Mouse (Mus musculus) MEL (cell line): Measurements from ENCODE around the gene Cdk1. TPM values are rescaled to one million over a fixed set of nuclear protein-coding genes. Genes with fewer than 3 reads are reported as not detected.

Experiments
- DNase-seq: peaks from one replicate; pipeline ENCODE4 v3.0.0; 2011; ENCODE audit warnings: low read depth, low spot score
- H3K27ac ChIP-seq: 2 replicates; pipeline ENCODE4 v1.5.1; 2012; ENCODE audit warnings: low read depth, mild to moderate bottlenecking, control low read depth, low read length, moderate library complexity; ENCODE audit not compliant: control insufficient read depth
- H3K27me3 ChIP-seq, 2 experiments: fragments of 150-350 bp in 1 of 2; sonication (generic) in 1 of 2; 2 replicates each; pipeline ENCODE4 v1.6.1; 2012; ENCODE audit warnings: low read length in 2 of 2, mild to moderate bottlenecking in 2 of 2, improper control_type of control experiment in 1 of 2, moderate library complexity in 1 of 2; ENCODE audit not compliant: insufficient read depth in 2 of 2, control insufficient read depth in 1 of 2
- H3K36me3 ChIP-seq, 2 experiments: 2 replicates each; pipeline ENCODE4 v1.6.1; 2012 to 2014; ENCODE audit warnings: low read length in 2 of 2, improper control_type of control experiment in 1 of 2, inconsistent platforms in 1 of 2, mild to moderate bottlenecking in 1 of 2; ENCODE audit not compliant: insufficient read depth in 2 of 2, control insufficient read depth in 1 of 2
- H3K4me1 ChIP-seq, 2 experiments: fragments of 150-350 bp in 1 of 2; sonication (generic) in 1 of 2; 2 replicates each; pipeline ENCODE4 v1.6.1; 2012; ENCODE audit warnings: low read length in 2 of 2, improper control_type of control experiment in 1 of 2, mild to moderate bottlenecking in 1 of 2; ENCODE audit not compliant: insufficient read depth in 2 of 2, control insufficient read depth in 1 of 2
- H3K4me3 ChIP-seq, 2 experiments: fragments of 150-350 bp in 1 of 2; sonication (generic) in 1 of 2; 2 replicates each; pipeline ENCODE4 v1.5.1; 2012; ENCODE audit warnings: low read depth in 2 of 2, low read length in 2 of 2, mild to moderate bottlenecking in 2 of 2, moderate library complexity in 2 of 2, control low read depth in 1 of 2, improper control_type of control experiment in 1 of 2; ENCODE audit not compliant: control insufficient read depth in 1 of 2, insufficient read depth in 1 of 2
- H3K79me2 ChIP-seq: 2 replicates; pipeline ENCODE4 v1.6.1; 2012; ENCODE audit warnings: mild to moderate bottlenecking, low read length, moderate library complexity; ENCODE audit not compliant: control insufficient read depth, poor library complexity, insufficient read depth
- H3K9ac ChIP-seq: 2 replicates; pipeline ENCODE4 v1.6.1; 2012; ENCODE audit warnings: low read depth, mild to moderate bottlenecking, control low read depth, low read length, moderate library complexity; ENCODE audit not compliant: control insufficient read depth, poor library complexity, severe bottlenecking
- H3K9me3 ChIP-seq: fragments of 150-350 bp; sonication (generic); replicated peaks from 2 replicates; pipeline ENCODE4 v1.6.1; 2012; ENCODE audit warnings: mild to moderate bottlenecking, low read length, improper control_type of control experiment, moderate library complexity; ENCODE audit not compliant: insufficient read depth
- BHLHE40 ChIP-seq: IDR thresholded peaks from 2 replicates; pipeline ENCODE4 v1.6.1; 2012; ENCODE audit warnings: low read depth, mild to moderate bottlenecking, inconsistent platforms, low read length, improper control_type of control experiment, borderline replicate concordance
- CHD1 ChIP-seq: IDR thresholded peaks from 2 replicates; pipeline ENCODE4 v1.6.1; 2012; ENCODE audit warnings: low read depth, mild to moderate bottlenecking, inconsistent platforms, low read length, improper control_type of control experiment
- CTCF ChIP-seq, 3 experiments: IDR thresholded peaks in 2 of 3; conservative IDR thresholded peaks in 1 of 3; 2 replicates each; pipeline ENCODE4 v1.5.1; 2011 to 2012; ENCODE audit warnings: low read length in 3 of 3, low read depth in 2 of 3, mild to moderate bottlenecking in 2 of 3, improper control_type of control experiment in 1 of 3, inconsistent platforms in 1 of 3, mixed read lengths in 1 of 3, moderate library complexity in 1 of 3; ENCODE audit not compliant: control insufficient read depth in 1 of 3, insufficient read depth in 1 of 3, poor library complexity in 1 of 3, severe bottlenecking in 1 of 3
- ELF1 ChIP-seq: IDR thresholded peaks from 2 replicates; pipeline ENCODE4 v1.6.1; 2014; ENCODE audit warnings: low read depth, mild to moderate bottlenecking, inconsistent platforms, low read length, improper control_type of control experiment, moderate library complexity
- EP300 ChIP-seq, 2 experiments: IDR thresholded peaks; 2 replicates each; pipeline ENCODE4 v1.6.1; 2011; ENCODE audit warnings: improper control_type of control experiment in 2 of 2, low read length in 2 of 2, low read depth in 1 of 2, mild to moderate bottlenecking in 1 of 2
- KAT2A ChIP-seq: conservative IDR thresholded peaks from 2 replicates; pipeline ENCODE4 v1.6.1; 2012; ENCODE audit warnings: low read depth, low read length, improper control_type of control experiment, inconsistent platforms
- MAZ ChIP-seq: IDR thresholded peaks from 2 replicates; pipeline ENCODE4 v1.6.1; 2012; ENCODE audit warnings: low read depth, mild to moderate bottlenecking, inconsistent platforms, low read length, improper control_type of control experiment
- MEF2A ChIP-seq: IDR thresholded peaks from 2 replicates; pipeline ENCODE4 v1.6.1; 2014; ENCODE audit warnings: low read depth, mild to moderate bottlenecking, inconsistent platforms, low read length, improper control_type of control experiment; ENCODE audit not compliant: poor library complexity, insufficient replicate concordance, severe bottlenecking; ENCODE audit errors: extremely low read depth
- NELFE ChIP-seq: IDR thresholded peaks from 2 replicates; pipeline ENCODE4 v1.6.1; 2011; ENCODE audit warnings: low read depth, low read length, improper control_type of control experiment
- NRF1 ChIP-seq: IDR thresholded peaks from 2 replicates; pipeline ENCODE4 v1.6.1; 2014; ENCODE audit warnings: low read depth, mild to moderate bottlenecking, inconsistent platforms, low read length, improper control_type of control experiment, moderate library complexity; ENCODE audit not compliant: poor library complexity, insufficient read depth, severe bottlenecking
- POLR2AphosphoS2 ChIP-seq: IDR thresholded peaks from 2 replicates; pipeline ENCODE4 v1.6.1; 2011; ENCODE audit warnings: low read length, improper control_type of control experiment
- UBTF ChIP-seq: IDR thresholded peaks from 2 replicates; pipeline ENCODE4 v1.6.1; 2012; ENCODE audit warnings: low read depth, mild to moderate bottlenecking, inconsistent platforms, low read length, improper control_type of control experiment, moderate library complexity, borderline replicate concordance; ENCODE audit not compliant: insufficient read depth
- USF1 ChIP-seq: IDR thresholded peaks from 2 replicates; pipeline ENCODE4 v1.6.1; 2014; ENCODE audit warnings: low read depth, mild to moderate bottlenecking, inconsistent platforms, low read length, improper control_type of control experiment, moderate library complexity
- ZKSCAN1 ChIP-seq: IDR thresholded peaks from 2 replicates; pipeline ENCODE4 v1.6.1; 2012; ENCODE audit warnings: low read depth, mild to moderate bottlenecking, inconsistent platforms, low read length, improper control_type of control experiment, moderate library complexity
- polyA plus RNA-seq, 2 experiments: library from polyadenylated mRNA; stranded (reverse) in 1 of 2; unstranded in 1 of 2; fragments of >175 nt in 1 of 2; fragments of >200 nt in 1 of 2; gene quantifications; 2 replicates each; pipeline versions ENCODE4 v1.2.1 to v1.2.4; 2012; ENCODE audit warnings: low replicate concordance in 2 of 2, low read depth in 1 of 2; ENCODE audit not compliant: insufficient read length in 2 of 2, insufficient read depth in 1 of 2, missing spikeins in 1 of 2
- total RNA-seq: library from RNA; depleted of rRNA; stranded (reverse); fragments of 300-350 nt; gene quantifications from 2 replicates; pipeline ENCODE4 v1.2.3, GENCODE M21; 2012

Cdk1 gene
- total and polyA plus RNA-seq, 3 experiments, result 223 to 562 (median 311) TPM

DNA sequence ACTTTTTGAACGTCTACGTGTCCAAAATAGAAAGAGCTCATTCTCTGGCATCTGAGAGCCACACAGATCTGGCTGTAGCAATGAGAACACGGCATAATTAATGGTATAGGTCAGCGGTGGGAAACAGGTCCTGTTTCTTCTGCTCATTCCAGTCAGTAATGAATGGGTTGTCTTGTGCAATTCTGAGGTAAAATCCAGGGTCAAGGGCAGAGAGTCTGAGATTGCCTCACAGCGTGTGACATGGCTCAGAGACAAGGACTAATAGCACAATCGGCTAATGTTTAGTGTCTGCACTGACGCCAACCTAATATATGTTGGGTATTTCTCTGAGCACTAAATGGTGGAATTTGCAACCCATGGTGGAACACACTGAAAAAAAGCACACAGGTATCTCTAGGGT is 52.8 kb downstream of the Cdk1 start:
- Histone ChIP-seq H3K27ac (no peak overlapping the region), H3K4me3 (no peak overlapping the region)
- TF ChIP-seq CTCF (IDR thresholded peaks at IDR 0.05 in 2 of 3, conservative IDR thresholded peaks at IDR 0.05 in 1 of 3; ENCODE audit: control insufficient read depth in 1 of 3, insufficient read depth in 1 of 3, low read depth in 2 of 3, low read length in 3 of 3, poor library complexity in 1 of 3, severe bottlenecking in 1 of 3), result no peak
- no peak for TF ChIP-seq POLR2AphosphoS2
- no peak for TF ChIP-seq NELFE
- TF ChIP-seq MEF2A, result no peak
- no peak for TF ChIP-seq EP300 (IDR thresholded peaks at IDR 0.05; ENCODE audit: low read depth in 1 of 2, low read length in 2 of 2)
- TF ChIP-seq NRF1, result no peak
- TF ChIP-seq, all 39 proteins: peak for 0
- H3K27me3 ChIP-seq, result no peaks in the 10 kb centered on the region
- no peaks in the 10 kb centered on the region for H3K9me3 ChIP-seq
- H3K79me2 ChIP-seq, result no peaks in the 10 kb centered on the region
- no peak for DNase-seq
- no peaks in the 10 kb centered on the region for H3K4me1 ChIP-seq
- H3K36me3 ChIP-seq, result no peaks in the 10 kb centered on the region
- no peak overlapping the region for H3K9ac ChIP-seq

DNA sequence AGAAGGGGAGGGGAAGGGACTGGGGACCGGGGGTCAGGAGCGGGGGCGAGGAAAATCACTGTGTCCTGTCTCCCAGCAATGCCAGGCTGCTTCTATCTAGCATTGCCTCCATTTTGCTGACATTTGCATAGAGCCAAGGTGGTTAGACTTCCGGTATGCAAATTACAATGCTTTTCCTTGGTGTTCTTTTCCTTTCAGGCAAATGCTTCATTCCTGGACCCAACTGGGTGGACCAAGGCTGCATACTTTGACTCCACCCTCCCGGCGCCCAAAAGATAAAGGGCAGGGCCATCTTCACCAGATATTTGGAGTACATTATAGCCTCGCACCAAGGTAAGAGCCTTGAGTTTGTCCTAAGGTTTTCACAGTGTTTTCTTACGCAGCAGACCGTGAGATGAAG is 56.8 kb downstream of the Cdk1 start:
- H3K4me1 ChIP-seq, result no peaks in the 10 kb centered on the region
- no peaks in the 10 kb centered on the region for H3K9me3 ChIP-seq
- no peak overlapping the region for H3K4me3 ChIP-seq
- no peak for TF ChIP-seq KAT2A
- TF ChIP-seq, all 39 proteins: peak for 0
- Histone ChIP-seq H3K27me3 (no peaks in the 10 kb centered on the region), H3K27ac (no peak overlapping the region), H3K79me2 (no peaks in the 10 kb centered on the region), H3K36me3 (no peaks in the 10 kb centered on the region), H3K9ac (no peak overlapping the region)
- no peak for DNase-seq

DNA sequence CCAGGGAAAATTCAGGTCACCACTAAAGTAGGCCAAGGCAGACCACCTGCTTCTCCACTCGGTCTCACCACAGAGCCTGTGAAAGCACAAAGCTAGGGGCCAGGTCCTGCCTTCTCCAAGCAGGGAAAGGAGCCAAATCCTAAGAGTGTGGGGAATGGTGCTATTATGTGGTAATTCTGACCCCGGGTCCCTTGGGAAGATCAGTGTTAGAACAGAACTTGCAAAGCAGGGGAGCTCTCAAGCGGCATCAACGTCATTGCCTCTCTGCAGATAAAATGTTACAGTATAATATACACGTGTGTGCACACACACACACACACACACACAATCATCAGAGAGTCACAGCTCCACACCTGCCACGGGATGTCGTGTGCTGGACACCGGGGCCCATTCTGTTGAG is 62.0 kb downstream of the Cdk1 start:
- no peak for TF ChIP-seq ELF1
- no peak for TF ChIP-seq BHLHE40

DNA sequence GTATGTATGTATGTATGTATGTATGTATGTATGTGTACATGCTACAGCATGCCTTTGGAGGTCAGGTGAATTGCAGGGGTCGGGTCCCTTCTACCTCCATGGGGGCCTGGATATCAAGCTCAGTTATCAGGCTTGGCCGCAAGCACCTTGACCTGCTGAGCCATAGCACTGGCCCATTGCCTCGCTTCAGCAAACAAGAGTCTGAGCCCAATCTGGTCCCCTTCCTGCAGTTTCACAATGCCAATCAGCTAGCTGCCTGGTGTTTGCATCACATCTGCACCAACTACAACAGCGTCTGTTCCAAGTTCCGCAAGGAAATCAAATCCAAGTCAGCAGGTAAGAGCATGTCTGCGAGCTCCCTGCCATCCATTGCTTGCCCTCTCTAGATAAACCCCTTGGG is 64.0 kb downstream of the Cdk1 start:
- Histone ChIP-seq H3K36me3 (no peaks in the 10 kb centered on the region), H3K4me1 (no peaks in the 10 kb centered on the region), H3K27ac (no peak overlapping the region), H3K27me3 (no peaks in the 10 kb centered on the region), H3K9ac (no peak overlapping the region), H3K79me2 (no peaks in the 10 kb centered on the region), H3K4me3 (no peak overlapping the region), H3K9me3 (no peaks in the 10 kb centered on the region)
- DNase-seq, result no peak
- no peak for TF ChIP-seq UBTF
- no peak for TF ChIP-seq ELF1
- TF ChIP-seq CHD1, result no peak
- no peak for TF ChIP-seq NELFE
- TF ChIP-seq USF1, result no peak
- TF ChIP-seq MAZ, result no peak
- no peak for TF ChIP-seq ZKSCAN1

More for the DNA sequence above, 62.0 kb downstream of the Cdk1 start:
- no peak for DNase-seq
- no peaks in the 10 kb centered on the region for H3K4me1 ChIP-seq
- no peak overlapping the region for H3K27ac ChIP-seq
- H3K27me3 ChIP-seq, result no peaks in the 10 kb centered on the region
- H3K9ac ChIP-seq, result no peak overlapping the region
- H3K4me3 ChIP-seq, result no peak overlapping the region
- no peaks in the 10 kb centered on the region for H3K9me3 ChIP-seq
- H3K36me3 ChIP-seq, result no peaks in the 10 kb centered on the region
- no peaks in the 10 kb centered on the region for H3K79me2 ChIP-seq
